Mouse (Mus musculus) neural tube, embryonic 11.5 days (tissue): ENCODE measurements around the gene Tnfrsf21. TPM values are rescaled to one million over a fixed set of nuclear protein-coding genes. Genes with fewer than 3 reads are reported as not detected.

ENCODE experiments used
- ATAC-seq: fragments of 200-750 bp; cut with Nextera tagmentation; 2 replicates; pipeline ENCODE4 v1.8.0; 2017; ENCODE audit warnings: moderate number of reproducible peaks, mild to moderate bottlenecking, moderate TSS enrichment, moderate library complexity; ENCODE audit not compliant: insufficient read depth, low FRiP score, low TSS enrichment
- DNase-seq: peaks from one replicate; pipeline ENCODE4 v3.0.0-alpha.2; 2015; ENCODE audit warnings: low spot score
- H3K27ac ChIP-seq: fragments of 300-500 bp; sonication (generic); 2 replicates; pipeline ENCODE4 v1.5.1; 2014; ENCODE audit warnings: low read depth, mild to moderate bottlenecking, low read length
- H3K27me3 ChIP-seq: fragments of 300-500 bp; sonication (generic); 2 replicates; pipeline ENCODE4 v1.6.1; 2014; ENCODE audit warnings: mild to moderate bottlenecking, low read length, mixed read lengths; ENCODE audit not compliant: control insufficient read depth, insufficient read depth
- H3K36me3 ChIP-seq: fragments of 300-500 bp; sonication (generic); 2 replicates; pipeline ENCODE4 v1.6.1; 2014; ENCODE audit warnings: mild to moderate bottlenecking, low read length, moderate library complexity, mixed read lengths; ENCODE audit not compliant: control insufficient read depth, insufficient read depth
- H3K4me1 ChIP-seq: fragments of 300-500 bp; sonication (generic); 2 replicates; pipeline ENCODE4 v1.6.1; 2014; ENCODE audit warnings: low read length, mixed read lengths; ENCODE audit not compliant: control insufficient read depth, insufficient read depth
- H3K4me2 ChIP-seq: fragments of 300-500 bp; sonication (generic); 2 replicates; pipeline ENCODE4 v1.6.1; 2014; ENCODE audit warnings: low read depth, mild to moderate bottlenecking, moderate library complexity
- H3K4me3 ChIP-seq: fragments of 300-500 bp; sonication (generic); 2 replicates; pipeline ENCODE4 v1.5.1; 2014; ENCODE audit warnings: low read depth, low read length
- H3K9ac ChIP-seq: fragments of 300-500 bp; sonication (generic); 2 replicates; pipeline ENCODE4 v1.6.1; 2014; ENCODE audit warnings: mild to moderate bottlenecking, low read length
- H3K9me3 ChIP-seq: fragments of 300-500 bp; sonication (generic); 2 replicates; pipeline ENCODE4 v1.6.1; 2016; ENCODE audit warnings: low read length; ENCODE audit not compliant: control insufficient read depth
- WGBS: fragments of 180-500 bp; shearing (Covaris S2); extraction: QIAGEN DNeasy Blood & Tissue Kit; methylation state at CpG from one replicate; pipeline ENCODE4 v1.1.7; 2014; 5-methylcytosine and 5-hydroxymethylcytosine counted together
- polyA plus RNA-seq: library from polyadenylated mRNA; unstranded; fragments of >200 nt; fragmentation: Nextera tagmentation; extraction: Ambion mirVana; gene quantifications from 2 replicates; pipeline ENCODE4 v1.2.1, GENCODE M21; 2014

Tnfrsf21 gene
- polyA plus RNA-seq, 1 experiment from 2014 or later: 50.1 TPM

- Histone ChIP-seq H3K9ac (no peak overlapping the region), H3K4me3 (no peak overlapping the region), H3K27ac (no peak overlapping the region), H3K4me1 (0 out of 2 replicates have a peak, but pooled peaks cover 3% of the 10 kb centered on the region), H3K27me3 (no peaks in the 10 kb centered on the region), H3K36me3 (no peaks in the 10 kb centered on the region; the same call in 1 of the 2 replicates), H3K9me3 (no peaks in the 10 kb centered on the region), H3K4me2 (no peak overlapping the region)
- WGBS: 98% methylated on average over 5 of the region's 5 CpGs
- ATAC-seq (no peak), DNase-seq (no peak)
These were observed 4.7 kb downstream of the Tnfrsf21 start for GRCm38 (mm10) chr17:43021017-43021416.

- 0 out of 2 replicates have a peak, but pooled peaks cover 3% of the 10 kb centered on the region for H3K4me1 ChIP-seq
- no peak overlapping the region for H3K4me2 ChIP-seq
- 98% methylated on average over 9 of the region's 9 CpGs for WGBS
- no peaks in the 10 kb centered on the region for H3K9me3 ChIP-seq
- no peak overlapping the region for H3K4me3 ChIP-seq
- no peak overlapping the region for H3K9ac ChIP-seq
- DNase-seq (no peak), ATAC-seq (no peak)
- H3K36me3 ChIP-seq: no peaks in the 10 kb centered on the region; the same call in 1 of the 2 replicates
- H3K27ac ChIP-seq: no peak overlapping the region
- no peaks in the 10 kb centered on the region for H3K27me3 ChIP-seq
These were observed 5.7 kb downstream of the Tnfrsf21 start for GRCm38 (mm10) chr17:43022056-43022455.

- 87% methylated on average over 12 of the region's 12 CpGs for WGBS
- ATAC-seq: no peak
These were observed 7.4 kb downstream of the Tnfrsf21 start for GRCm38 (mm10) chr17:43023637-43024217.

GRCm38 (mm10) chr17:43024531-43024930 is 8.2 kb downstream of the Tnfrsf21 start:
- no peak overlapping the region for H3K27ac ChIP-seq
- H3K9me3 ChIP-seq: no peaks in the 10 kb centered on the region
- H3K4me2 ChIP-seq: no peak overlapping the region
- no peaks in the 10 kb centered on the region for H3K4me1 ChIP-seq
- DNase-seq (no peak), ATAC-seq (no peak)
- WGBS: 92% methylated on average over 3 of the region's 3 CpGs
- no peaks in the 10 kb centered on the region for H3K27me3 ChIP-seq
- no peaks in the 10 kb centered on the region; the same call in 1 of the 2 replicates for H3K36me3 ChIP-seq
- no peak overlapping the region for H3K9ac ChIP-seq
- no peak overlapping the region for H3K4me3 ChIP-seq

More at GRCm38 (mm10) chr17:43023637-43024217, 7.4 kb downstream of the Tnfrsf21 start:
- H3K4me2 ChIP-seq: no peak overlapping the region
- no peak overlapping the region for H3K4me3 ChIP-seq
- no peaks in the 10 kb centered on the region for H3K9me3 ChIP-seq
- H3K27me3 ChIP-seq: no peaks in the 10 kb centered on the region
- no peaks in the 10 kb centered on the region; the same call in 1 of the 2 replicates for H3K36me3 ChIP-seq
- H3K9ac ChIP-seq: no peak overlapping the region
- DNase-seq: no peak
- no peak overlapping the region for H3K27ac ChIP-seq
- no peaks in the 10 kb centered on the region for H3K4me1 ChIP-seq

GRCm38 (mm10) chr17:43025048-43025447 is 8.7 kb downstream of the Tnfrsf21 start:
- ATAC-seq (no peak), DNase-seq (no peak)
- no peak overlapping the region for H3K4me3 ChIP-seq
- H3K9ac ChIP-seq: no peak overlapping the region
- no peak overlapping the region for H3K27ac ChIP-seq
- no peaks in the 10 kb centered on the region for H3K9me3 ChIP-seq
- H3K27me3 ChIP-seq: no peaks in the 10 kb centered on the region
- H3K4me1 ChIP-seq: no peaks in the 10 kb centered on the region
- 87% methylated on average over 6 of the region's 6 CpGs for WGBS
- H3K36me3 ChIP-seq: no peaks in the 10 kb centered on the region; the same call in 1 of the 2 replicates
- no peak overlapping the region for H3K4me2 ChIP-seq

GRCm38 (mm10) chr17:43025819-43026593 is 9.7 kb downstream of the Tnfrsf21 start:
- H3K4me1 ChIP-seq: no peaks in the 10 kb centered on the region
- H3K4me3 ChIP-seq: no peak overlapping the region
- no peaks in the 10 kb centered on the region for H3K27me3 ChIP-seq
- H3K9ac ChIP-seq: no peak overlapping the region
- DNase-seq: no peak
- no peak overlapping the region for H3K27ac ChIP-seq
- ATAC-seq: 0 out of 2 replicates have a peak, but pooled peaks have one; percentile 35
- H3K9me3 ChIP-seq: no peaks in the 10 kb centered on the region
- 84% methylated on average over 22 of the region's 22 CpGs for WGBS
- no peak overlapping the region for H3K4me2 ChIP-seq
- no peaks in the 10 kb centered on the region for H3K36me3 ChIP-seq

GRCm38 (mm10) chr17:43026708-43027107 is 10.4 kb downstream of the Tnfrsf21 start:
- Histone ChIP-seq H3K36me3 (no peaks in the 10 kb centered on the region), H3K4me1 (no peaks in the 10 kb centered on the region), H3K9ac (no peak overlapping the region), H3K4me2 (no peak overlapping the region), H3K27me3 (no peaks in the 10 kb centered on the region), H3K4me3 (no peak overlapping the region), H3K27ac (no peak overlapping the region), H3K9me3 (no peaks in the 10 kb centered on the region)
- DNase-seq (no peak), ATAC-seq (peak; percentile 49; the same call in 1 of the 2 replicates)
- WGBS: 81% methylated on average over 4 of the region's 4 CpGs

- no peak overlapping the region for H3K4me3 ChIP-seq
- ATAC-seq (no peak), DNase-seq (no peak)
- H3K4me2 ChIP-seq: no peak overlapping the region
- H3K9ac ChIP-seq: no peak overlapping the region
- no peaks in the 10 kb centered on the region for H3K36me3 ChIP-seq
- no peaks in the 10 kb centered on the region for H3K9me3 ChIP-seq
- 86% methylated on average over 3 of the region's 3 CpGs for WGBS
- H3K27ac ChIP-seq: no peak overlapping the region
- H3K27me3 ChIP-seq: no peaks in the 10 kb centered on the region
- no peaks in the 10 kb centered on the region for H3K4me1 ChIP-seq
These were observed 13.2 kb downstream of the Tnfrsf21 start for GRCm38 (mm10) chr17:43029546-43029945.

- no peaks in the 10 kb centered on the region for H3K27me3 ChIP-seq
- no peak overlapping the region for H3K4me2 ChIP-seq
- no peak overlapping the region for H3K4me3 ChIP-seq
- H3K27ac ChIP-seq: no peak overlapping the region
- no peaks in the 10 kb centered on the region for H3K9me3 ChIP-seq
- H3K9ac ChIP-seq: no peak overlapping the region
- H3K36me3 ChIP-seq: no peaks in the 10 kb centered on the region
- ATAC-seq (no peak), DNase-seq (no peak)
- no peaks in the 10 kb centered on the region for H3K4me1 ChIP-seq
- WGBS: 81% methylated on average over 3 of the region's 3 CpGs
These were observed 13.9 kb downstream of the Tnfrsf21 start for GRCm38 (mm10) chr17:43030290-43030689.
